Mouse (Mus musculus): ENCODE results near the gene Gm906.
"Not testable (repeated sequence)": the region's sequence is repeated elsewhere in the genome, so short reads cannot be mapped to it uniquely, and the experiment has no call there.

The Gm906 gene

GRCm38 (mm10) chr13:50250208-50250607, at the start of gene Gm906:
Gene Gm906 (minus strand): TSS chr13:50250308.
- DNase-seq (ENCODE audit: low spot score), result not testable (repeated sequence)

GRCm38 (mm10) chr13:50283308-50283707, 33.2 kb upstream of the Gm906 start:
- not testable (repeated sequence) for DNase-seq (ENCODE audit: low spot score)

GRCm38 (mm10) chr13:50236487-50236886, 13.6 kb downstream of the Gm906 start:
- no peak for DNase-seq (ENCODE audit: low spot score)

GRCm38 (mm10) chr13:50211842-50212241, 38.3 kb downstream of the Gm906 start:
- DNase-seq (ENCODE audit: low spot score), result peak; percentile 36

GRCm38 (mm10) chr13:50210191-50210590, 39.9 kb downstream of the Gm906 start:
- DNase-seq (ENCODE audit: low spot score), result not testable (repeated sequence)

- DNase-seq (ENCODE audit: low spot score), result not testable (repeated sequence)
Observed at GRCm38 (mm10) chr13:50209651-50210050, 40.5 kb downstream of the Gm906 start.

- DNase-seq (ENCODE audit: low spot score), result no peak
Observed at GRCm38 (mm10) chr13:50207966-50208365, 42.1 kb downstream of the Gm906 start.

- DNase-seq (ENCODE audit: low spot score), result not testable (repeated sequence)
Observed at GRCm38 (mm10) chr13:50196831-50197230, 53.3 kb downstream of the Gm906 start.

All from embryo, embryonic 10 days (tissue).